Mouse (Mus musculus) midbrain, postnatal 0 days (tissue): ENCODE data around the gene Carns1. TPM values are rescaled to one million over a fixed set of nuclear protein-coding genes. Genes with fewer than 3 reads are reported as not detected.
"Not testable (repeated sequence)": the region's sequence is repeated elsewhere in the genome, so short reads cannot be mapped to it uniquely, and the experiment has no call there.

ENCODE experiments used
- ATAC-seq: fragments of 200-750 bp; cut with Nextera tagmentation; 2 replicates; pipeline ENCODE4 v1.8.0; 2017; ENCODE audit warnings: moderate number of reproducible peaks, mild to moderate bottlenecking, moderate TSS enrichment, moderate library complexity; ENCODE audit not compliant: low FRiP score
- DNase-seq: peaks from one replicate; pipeline ENCODE4 v3.0.0-alpha.2; 2015; ENCODE audit warnings: low spot score
- H3K27ac ChIP-seq: fragments of 300-500 bp; sonication (generic); 2 replicates; pipeline ENCODE4 v1.5.1; 2014; ENCODE audit warnings: low read depth, mild to moderate bottlenecking, low read length, mixed read lengths
- H3K27me3 ChIP-seq: fragments of 300-500 bp; sonication (generic); 2 replicates; pipeline ENCODE4 v1.6.1; 2014; ENCODE audit warnings: low read length, control low read depth, mixed read lengths; ENCODE audit not compliant: insufficient read depth
- H3K36me3 ChIP-seq: fragments of 300-500 bp; sonication (generic); 2 replicates; pipeline ENCODE4 v1.6.1; 2014; ENCODE audit warnings: low read length, control low read depth, mixed read lengths; ENCODE audit not compliant: insufficient read depth
- H3K4me1 ChIP-seq: fragments of 300-500 bp; sonication (generic); 2 replicates; pipeline ENCODE4 v1.6.1; 2014; ENCODE audit warnings: mild to moderate bottlenecking, control low read depth, antibody characterized with exemption, low read length, mixed read lengths; ENCODE audit not compliant: insufficient read depth
- H3K4me2 ChIP-seq: fragments of 300-500 bp; sonication (generic); 2 replicates; pipeline ENCODE4 v1.6.1; 2014; ENCODE audit warnings: low read depth, mild to moderate bottlenecking, low read length, mixed read lengths; ENCODE audit not compliant: poor library complexity, severe bottlenecking
- H3K4me3 ChIP-seq: fragments of 300-500 bp; sonication (generic); 2 replicates; pipeline ENCODE4 v1.5.1; 2014; ENCODE audit warnings: low read depth, mild to moderate bottlenecking, low read length, moderate library complexity
- H3K9ac ChIP-seq: fragments of 300-500 bp; sonication (generic); replicated peaks from 2 replicates; pipeline ENCODE4 v1.6.1; 2014; ENCODE audit warnings: mild to moderate bottlenecking, low read length, moderate library complexity, mixed read lengths; ENCODE audit not compliant: poor library complexity, severe bottlenecking
- H3K9me3 ChIP-seq: fragments of 300-500 bp; sonication (generic); 2 replicates; pipeline ENCODE4 v1.6.1; 2016; ENCODE audit warnings: low read length, control low read depth
- CTCF ChIP-seq: IDR thresholded peaks from 2 replicates; pipeline ENCODE4 v1.5.1; 2016; ENCODE audit warnings: antibody characterized with exemption, mild to moderate bottlenecking
- WGBS: fragments of 180-500 bp; shearing (Covaris S2); extraction: QIAGEN DNeasy Blood & Tissue Kit; methylation state at CpG from one replicate; pipeline ENCODE4 v1.1.7; 2014; 5-methylcytosine and 5-hydroxymethylcytosine counted together
- polyA plus RNA-seq: library from polyadenylated mRNA; unstranded; fragments of >200 nt; fragmentation: Nextera tagmentation; extraction: Ambion mirVana; gene quantifications from 2 replicates; pipeline ENCODE4 v1.2.1, GENCODE M21; 2015
- total RNA-seq: library from RNA; depleted of rRNA; stranded (reverse); fragments of >200 nt; gene quantifications from 2 replicates; pipeline ENCODE4 v1.2.3, GENCODE M21; 2014

The Carns1 gene
- total and polyA plus RNA-seq, 2 experiments from 2014 or later, result 6.6 to 6.9 TPM

DNA sequence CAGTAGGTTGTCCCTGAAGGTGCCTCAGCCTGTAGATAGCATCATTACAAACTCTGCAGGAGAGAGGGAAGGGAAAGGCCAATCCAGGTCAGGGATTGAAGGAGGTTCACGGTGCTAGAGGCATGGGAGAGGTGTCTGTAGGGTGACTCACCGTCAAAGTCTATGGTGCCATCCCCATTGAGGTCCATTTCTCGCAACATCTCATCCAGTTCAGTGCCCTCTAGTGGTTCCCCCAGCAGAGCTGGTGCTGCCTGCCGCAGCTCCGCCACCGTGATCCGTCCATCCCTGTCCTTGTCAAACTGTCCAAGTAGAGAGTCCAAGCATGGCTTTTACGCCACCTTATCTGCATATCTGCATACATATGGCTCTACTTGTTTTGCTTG lies 39.3 kb downstream of the Carns1 start:
- ATAC-seq, H3K9me3 ChIP-seq, H3K4me3 ChIP-seq, H3K4me2 ChIP-seq, H3K9ac ChIP-seq, H3K27me3 ChIP-seq, H3K4me1 ChIP-seq, DNase-seq, H3K27ac ChIP-seq: not testable (repeated sequence)
- TF ChIP-seq CTCF, result peak; percentile 46
- WGBS, result 22% methylated on average over 8 of the region's 8 CpGs
- peaks cover 19% of the 10 kb centered on the region for H3K36me3 ChIP-seq

DNA sequence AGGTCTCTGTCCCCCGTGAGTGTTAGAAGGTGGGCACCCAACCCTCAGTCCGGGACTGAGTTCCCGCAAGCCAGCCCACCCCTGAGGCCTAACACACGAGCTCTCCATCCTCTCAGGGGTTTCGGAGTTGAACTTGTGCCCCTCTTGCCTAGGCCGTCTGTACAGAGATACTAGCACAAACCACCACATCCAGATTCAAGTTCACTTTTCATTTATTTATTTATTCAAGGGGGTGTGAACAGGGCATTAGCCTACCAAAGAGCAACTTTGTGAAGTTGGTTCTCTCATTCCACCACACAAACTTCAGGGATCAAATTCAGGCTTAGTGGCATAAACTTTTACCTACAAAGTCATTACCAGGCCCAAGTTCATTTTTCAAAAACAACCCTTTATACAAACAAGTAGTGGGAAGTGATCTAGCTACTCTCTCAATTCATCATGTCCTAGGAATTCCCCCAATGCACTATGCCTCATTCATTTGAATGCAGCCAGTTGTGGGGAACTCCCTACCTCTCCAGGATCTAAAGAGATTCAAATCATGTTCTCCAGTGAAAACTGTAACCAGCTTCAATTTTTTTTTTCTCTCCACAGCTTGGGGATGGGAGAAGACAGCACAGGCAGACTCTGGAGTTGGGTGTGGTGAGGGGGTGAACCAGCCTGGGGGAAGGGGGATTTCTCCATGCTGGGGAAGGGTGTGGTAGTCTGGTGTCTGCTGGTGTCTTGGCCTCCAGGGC lies 39.9 kb downstream of the Carns1 start:
- H3K9me3 ChIP-seq, DNase-seq, H3K4me2 ChIP-seq, H3K4me1 ChIP-seq, H3K9ac ChIP-seq, H3K27ac ChIP-seq, ATAC-seq, H3K27me3 ChIP-seq, H3K4me3 ChIP-seq: not testable (repeated sequence)
- peaks cover 19% of the 10 kb centered on the region for H3K36me3 ChIP-seq
- 82% methylated on average over 6 of the region's 6 CpGs for WGBS

DNA sequence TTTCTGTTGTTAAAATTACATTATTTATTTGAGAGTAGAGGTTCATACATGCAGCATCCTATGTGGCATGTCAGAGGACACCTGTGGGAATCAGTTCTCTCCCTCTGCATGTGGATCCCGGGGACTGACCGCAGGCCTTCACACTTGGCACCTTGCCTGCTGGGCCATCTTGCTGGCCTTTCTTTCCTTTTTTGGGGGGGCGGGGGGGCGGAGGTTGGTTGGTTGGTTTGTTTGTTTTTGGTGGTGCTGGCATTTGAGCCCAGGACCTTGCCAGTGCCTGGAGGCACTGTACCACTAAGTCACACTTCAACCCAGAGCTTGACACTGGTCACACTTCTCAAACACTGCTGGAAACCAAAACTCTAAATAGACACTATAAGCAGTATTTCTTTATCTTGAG lies 40.9 kb downstream of the Carns1 start:
- no peaks in the 10 kb centered on the region for H3K9me3 ChIP-seq
- 88% methylated on average over 4 of the region's 4 CpGs for WGBS
- H3K27me3 ChIP-seq, result no peaks in the 10 kb centered on the region

DNA sequence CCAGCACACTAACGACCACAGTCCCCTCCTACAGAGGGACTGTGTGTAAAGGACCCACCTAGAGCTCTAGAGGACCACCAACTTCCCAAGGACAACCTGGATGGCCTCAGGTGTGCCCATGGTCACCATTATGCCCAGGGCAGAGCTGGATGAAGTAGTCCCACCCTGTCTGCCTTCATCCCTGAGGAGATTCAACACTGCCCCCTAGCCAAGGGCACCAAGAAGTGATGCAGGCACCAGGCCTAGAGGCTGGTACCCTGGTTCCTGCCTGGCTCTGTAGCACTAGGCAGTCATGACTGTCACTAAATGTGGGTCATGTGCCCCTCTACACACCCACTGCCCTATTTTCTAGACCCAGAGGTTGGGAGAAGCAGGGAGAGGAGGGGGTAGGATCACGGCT lies 43.5 kb downstream of the Carns1 start:
- Histone ChIP-seq H3K9ac (no peak overlapping the region), H3K27me3 (no peaks in the 10 kb centered on the region), H3K4me2 (no peak overlapping the region), H3K9me3 (no peaks in the 10 kb centered on the region), H3K27ac (no peak overlapping the region), H3K4me1 (0 out of 2 replicates have a peak, but pooled peaks cover 9% of the 10 kb centered on the region), H3K4me3 (no peak overlapping the region), H3K36me3 (peaks cover 37% of the 10 kb centered on the region)
- no peak for DNase-seq
- no peak for TF ChIP-seq CTCF
- no peak for ATAC-seq
- WGBS, result 85% methylated on average over 2 of the region's 2 CpGs

More for the DNA sequence above, 40.9 kb downstream of the Carns1 start:
- Histone ChIP-seq H3K4me2 (no peak overlapping the region), H3K27ac (no peak overlapping the region), H3K36me3 (peaks cover 28% of the 10 kb centered on the region), H3K4me1 (no peaks in the 10 kb centered on the region), H3K4me3 (no peak overlapping the region), H3K9ac (no peak overlapping the region)
- no peak for ATAC-seq
- TF ChIP-seq CTCF, result no peak
- no peak for DNase-seq

DNA sequence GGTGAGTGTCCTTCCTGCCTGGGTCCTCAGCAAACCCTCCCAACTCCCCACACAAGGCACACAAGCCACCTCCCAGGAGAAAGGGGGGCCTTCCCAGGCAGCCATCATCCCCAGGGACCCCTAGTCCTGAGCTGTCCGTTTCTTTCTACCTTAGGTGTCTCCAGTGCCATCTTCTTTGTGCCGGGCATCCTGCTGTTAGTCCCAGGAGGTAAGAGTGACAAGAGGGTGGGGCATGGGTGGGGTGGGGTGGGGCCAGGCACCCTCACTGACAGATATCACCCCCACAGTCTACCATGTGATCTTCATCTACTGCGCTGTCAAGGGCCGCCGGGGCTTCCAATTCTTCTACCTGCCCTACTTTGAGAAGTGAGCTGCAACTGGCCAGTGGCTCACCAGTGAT lies 44.2 kb downstream of the Carns1 start:
- H3K36me3 ChIP-seq, result peaks cover 37% of the 10 kb centered on the region
- no peak overlapping the region for H3K9ac ChIP-seq
- WGBS, result 98% methylated on average over 5 of the region's 5 CpGs
- peaks cover 12% of the 10 kb centered on the region; the same call in 1 of the 2 replicates for H3K4me1 ChIP-seq
- no peak overlapping the region for H3K4me3 ChIP-seq
- no peaks in the 10 kb centered on the region for H3K9me3 ChIP-seq
- H3K4me2 ChIP-seq, result no peak overlapping the region
- no peak for ATAC-seq
- H3K27ac ChIP-seq, result no peak overlapping the region
- TF ChIP-seq CTCF, result no peak
- no peaks in the 10 kb centered on the region for H3K27me3 ChIP-seq
- DNase-seq, result no peak

DNA sequence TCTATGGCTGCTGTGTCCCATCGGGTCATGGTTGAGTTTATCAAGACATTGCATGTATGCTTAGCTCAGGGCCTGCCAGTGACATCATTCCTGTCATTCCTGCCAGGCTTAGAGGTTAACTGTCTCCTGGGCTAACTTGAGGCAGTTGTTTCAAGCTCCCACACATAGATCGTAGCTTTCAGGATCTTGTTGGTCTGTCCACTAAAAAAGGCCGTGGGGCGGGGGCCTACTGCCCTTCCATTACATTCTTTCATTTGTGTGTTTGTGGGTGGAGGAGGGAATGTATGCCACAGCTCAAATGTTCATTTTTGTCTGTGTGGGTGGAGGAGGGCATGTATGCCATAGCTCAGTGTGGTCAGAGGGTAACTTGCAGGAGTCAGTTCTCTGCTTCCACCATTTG lies 45.2 kb downstream of the Carns1 start:
- no peaks in the 10 kb centered on the region for H3K9me3 ChIP-seq
- ATAC-seq (no peak), DNase-seq (no peak)
- no peak overlapping the region for H3K27ac ChIP-seq
- TF ChIP-seq CTCF, result no peak
- H3K9ac ChIP-seq, result no peak overlapping the region
- no peak overlapping the region for H3K4me3 ChIP-seq
- peaks cover 12% of the 10 kb centered on the region; the same call in 1 of the 2 replicates for H3K4me1 ChIP-seq
- H3K27me3 ChIP-seq, result no peaks in the 10 kb centered on the region
- H3K36me3 ChIP-seq, result peaks cover 37% of the 10 kb centered on the region
- no peak overlapping the region for H3K4me2 ChIP-seq
- WGBS, result 95% methylated on average over 4 of the region's 4 CpGs
